Mouse (Mus musculus) hindbrain, embryonic 12.5 days (tissue): ENCODE data around the gene Ift172. TPM values are rescaled to one million over a fixed set of nuclear protein-coding genes. Genes with fewer than 3 reads are reported as not detected.

Experiments
- ATAC-seq: fragments of 200-750 bp; cut with Nextera tagmentation; 2 replicates; pipeline ENCODE4 v1.8.0; 2017; ENCODE audit warnings: moderate TSS enrichment; ENCODE audit not compliant: low FRiP score
- H3K27ac ChIP-seq: fragments of 300-500 bp; sonication (generic); 2 replicates; pipeline ENCODE4 v1.5.1; 2016; ENCODE audit warnings: mild to moderate bottlenecking
- H3K27me3 ChIP-seq: fragments of 300-500 bp; sonication (generic); 2 replicates; pipeline ENCODE4 v1.6.1; 2016; ENCODE audit warnings: mild to moderate bottlenecking
- H3K36me3 ChIP-seq: fragments of 300-500 bp; sonication (generic); 2 replicates; pipeline ENCODE4 v1.6.1; 2016; ENCODE audit warnings: mild to moderate bottlenecking
- H3K4me1 ChIP-seq: fragments of 300-500 bp; sonication (generic); 2 replicates; pipeline ENCODE4 v1.6.1; 2016
- H3K4me2 ChIP-seq: fragments of 300-500 bp; sonication (generic); replicated peaks from 2 replicates; pipeline ENCODE4 v1.6.1; 2016; ENCODE audit warnings: mild to moderate bottlenecking
- H3K4me3 ChIP-seq: fragments of 300-500 bp; sonication (generic); 2 replicates; pipeline ENCODE4 v1.5.1; 2016; ENCODE audit warnings: mild to moderate bottlenecking
- H3K9ac ChIP-seq: fragments of 300-500 bp; sonication (generic); 2 replicates; pipeline ENCODE4 v1.6.1; 2016; ENCODE audit warnings: mild to moderate bottlenecking, moderate library complexity
- H3K9me3 ChIP-seq: fragments of 300-500 bp; sonication (generic); replicated peaks from 2 replicates; pipeline ENCODE4 v1.6.1; 2016; ENCODE audit warnings: mild to moderate bottlenecking
- WGBS: fragments of 180-500 bp; shearing (Covaris S2); methylation state at CpG from one replicate; pipeline ENCODE4 v1.1.7; 2016; 5-methylcytosine and 5-hydroxymethylcytosine counted together
- polyA plus RNA-seq: library from polyadenylated mRNA; unstranded; fragments of >200 nt; fragmentation: Nextera tagmentation; extraction: Ambion mirVana; gene quantifications from 2 replicates; pipeline ENCODE4 v1.2.1, GENCODE M21; 2016

Gene Ift172
- polyA plus RNA-seq, 1 experiment from 2014 or later, result 57.8 TPM

GRCm38 (mm10) chr5:31294964-31295605 is 4.2 kb upstream of the Ift172 start:
- H3K4me1 ChIP-seq, result peaks cover 26% of the 10 kb centered on the region
- ATAC-seq, result peak; percentile 43
- H3K27me3 ChIP-seq, result no peaks in the 10 kb centered on the region
- 5% methylated on average over 28 of the region's 29 CpGs for WGBS
- H3K4me2 ChIP-seq, result peak overlapping the region; percentile 68
- peak overlapping the region; percentile 82 for H3K27ac ChIP-seq
- no peaks in the 10 kb centered on the region for H3K9me3 ChIP-seq
- peaks cover 11% of the 10 kb centered on the region; the same call in 1 of the 2 replicates for H3K36me3 ChIP-seq
- peak overlapping the region; percentile 95 for H3K9ac ChIP-seq
- H3K4me3 ChIP-seq, result peak overlapping the region; percentile 79

- H3K27ac ChIP-seq, result peak overlapping the region; percentile 83
- H3K27me3 ChIP-seq, result no peaks in the 10 kb centered on the region
- H3K9ac ChIP-seq, result peak overlapping the region; percentile 56
- H3K4me2 ChIP-seq, result peak overlapping the region; percentile 75
- H3K4me3 ChIP-seq, result peak overlapping the region; percentile 47
- H3K36me3 ChIP-seq, result peaks cover 17% of the 10 kb centered on the region
- 6% methylated on average over 9 of the region's 9 CpGs for WGBS
- H3K9me3 ChIP-seq, result no peaks in the 10 kb centered on the region
- H3K4me1 ChIP-seq, result peaks cover 30% of the 10 kb centered on the region
- no peak for ATAC-seq
Measured at GRCm38 (mm10) chr5:31291361-31291688, 409 bp upstream of the Ift172 start.

- 89% methylated on average over 3 of the region's 3 CpGs for WGBS
- no peaks in the 10 kb centered on the region for H3K9me3 ChIP-seq
- peak overlapping the region; percentile 56; the same call in 1 of the 2 replicates for H3K9ac ChIP-seq
- H3K27me3 ChIP-seq, result no peaks in the 10 kb centered on the region
- peaks cover 32% of the 10 kb centered on the region for H3K36me3 ChIP-seq
- no peak for ATAC-seq
- H3K27ac ChIP-seq, result no peak overlapping the region
- H3K4me1 ChIP-seq, result peaks cover 24% of the 10 kb centered on the region
- peak overlapping the region; percentile 75 for H3K4me2 ChIP-seq
- peak overlapping the region; percentile 47; the same call in 1 of the 2 replicates for H3K4me3 ChIP-seq
Measured at GRCm38 (mm10) chr5:31289626-31290230, 1.2 kb downstream of the Ift172 start.

GRCm38 (mm10) chr5:31288655-31289054 is 2.3 kb downstream of the Ift172 start:
- Histone ChIP-seq H3K36me3 (peaks cover 40% of the 10 kb centered on the region), H3K4me2 (no peak overlapping the region), H3K27ac (no peak overlapping the region), H3K27me3 (no peaks in the 10 kb centered on the region), H3K4me3 (no peak overlapping the region), H3K9ac (no peak overlapping the region), H3K4me1 (peaks cover 14% of the 10 kb centered on the region; the same call in 1 of the 2 replicates), H3K9me3 (no peaks in the 10 kb centered on the region)
- 85% methylated on average over 3 of the region's 3 CpGs for WGBS
- no peak for ATAC-seq

GRCm38 (mm10) chr5:31288225-31288624 is 2.7 kb downstream of the Ift172 start:
- Histone ChIP-seq H3K9ac (no peak overlapping the region), H3K27me3 (no peaks in the 10 kb centered on the region), H3K4me3 (no peak overlapping the region), H3K9me3 (no peaks in the 10 kb centered on the region), H3K36me3 (peaks cover 40% of the 10 kb centered on the region), H3K4me2 (no peak overlapping the region), H3K27ac (no peak overlapping the region), H3K4me1 (peaks cover 14% of the 10 kb centered on the region; the same call in 1 of the 2 replicates)
- ATAC-seq, result no peak
- 93% methylated on average over 4 of the region's 4 CpGs for WGBS

- H3K9me3 ChIP-seq, result no peaks in the 10 kb centered on the region
- H3K4me1 ChIP-seq, result no peaks in the 10 kb centered on the region
- peaks cover 69% of the 10 kb centered on the region for H3K36me3 ChIP-seq
- 89% methylated on average over 20 of the region's 20 CpGs for WGBS
- H3K27me3 ChIP-seq, result no peaks in the 10 kb centered on the region
- H3K4me2 ChIP-seq, result no peak overlapping the region
- H3K27ac ChIP-seq, result no peak overlapping the region
- no peak overlapping the region for H3K4me3 ChIP-seq
- ATAC-seq, result no peak
- H3K9ac ChIP-seq, result no peak overlapping the region
Measured at GRCm38 (mm10) chr5:31279245-31279988, 11.5 kb downstream of the Ift172 start.

- H3K36me3 ChIP-seq, result peaks cover 56% of the 10 kb centered on the region
- ATAC-seq, result no peak
- H3K27ac ChIP-seq, result no peak overlapping the region
- WGBS, result 85% methylated on average over 6 of the region's 6 CpGs
- no peaks in the 10 kb centered on the region for H3K9me3 ChIP-seq
- H3K4me2 ChIP-seq, result no peak overlapping the region
- H3K4me3 ChIP-seq, result no peak overlapping the region
- H3K27me3 ChIP-seq, result no peaks in the 10 kb centered on the region
- H3K4me1 ChIP-seq, result no peaks in the 10 kb centered on the region
- H3K9ac ChIP-seq, result no peak overlapping the region
Measured at GRCm38 (mm10) chr5:31273018-31273417, 17.9 kb downstream of the Ift172 start.

GRCm38 (mm10) chr5:31267686-31268085 is 23.2 kb downstream of the Ift172 start:
- no peak overlapping the region for H3K9ac ChIP-seq
- no peak for ATAC-seq
- no peak overlapping the region for H3K4me2 ChIP-seq
- H3K4me3 ChIP-seq, result no peak overlapping the region
- H3K9me3 ChIP-seq, result no peaks in the 10 kb centered on the region
- no peaks in the 10 kb centered on the region for H3K4me1 ChIP-seq
- peaks cover 81% of the 10 kb centered on the region for H3K36me3 ChIP-seq
- no peak overlapping the region for H3K27ac ChIP-seq
- H3K27me3 ChIP-seq, result no peaks in the 10 kb centered on the region
- 65% methylated on average over 6 of the region's 6 CpGs for WGBS

GRCm38 (mm10) chr5:31266101-31266500 is 24.8 kb downstream of the Ift172 start:
- peaks cover 88% of the 10 kb centered on the region for H3K36me3 ChIP-seq

GRCm38 (mm10) chr5:31257616-31258015 is 33.3 kb downstream of the Ift172 start:
- no peak for ATAC-seq
- H3K36me3 ChIP-seq, result peaks cover 80% of the 10 kb centered on the region

More at GRCm38 (mm10) chr5:31266101-31266500, 24.8 kb downstream of the Ift172 start:
- no peaks in the 10 kb centered on the region for H3K4me1 ChIP-seq
- H3K9ac ChIP-seq, result no peak overlapping the region
- no peaks in the 10 kb centered on the region for H3K27me3 ChIP-seq
- no peak overlapping the region for H3K4me3 ChIP-seq
- no peaks in the 10 kb centered on the region for H3K9me3 ChIP-seq
- H3K27ac ChIP-seq, result no peak overlapping the region
- no peak overlapping the region for H3K4me2 ChIP-seq
- 92% methylated on average over 7 of the region's 7 CpGs for WGBS
- ATAC-seq, result no peak

GRCm38 (mm10) chr5:31255971-31256370 is 34.9 kb downstream of the Ift172 start:
- no peak overlapping the region for H3K9ac ChIP-seq
- 94% methylated on average over 2 of the region's 2 CpGs for WGBS
- no peak overlapping the region for H3K4me3 ChIP-seq
- H3K9me3 ChIP-seq, result no peaks in the 10 kb centered on the region
- peaks cover 6% of the 10 kb centered on the region; the same call in 1 of the 2 replicates for H3K27me3 ChIP-seq
- no peak overlapping the region for H3K4me2 ChIP-seq
- peaks cover 81% of the 10 kb centered on the region for H3K36me3 ChIP-seq
- H3K27ac ChIP-seq, result no peak overlapping the region
- ATAC-seq, result no peak
- H3K4me1 ChIP-seq, result peaks cover 16% of the 10 kb centered on the region

More at GRCm38 (mm10) chr5:31257616-31258015, 33.3 kb downstream of the Ift172 start:
- no peaks in the 10 kb centered on the region for H3K9me3 ChIP-seq
- H3K27ac ChIP-seq, result no peak overlapping the region
- no peak overlapping the region for H3K9ac ChIP-seq
- H3K4me2 ChIP-seq, result no peak overlapping the region
- no peak overlapping the region for H3K4me3 ChIP-seq
- H3K27me3 ChIP-seq, result no peaks in the 10 kb centered on the region
- 91% methylated on average over 11 of the region's 11 CpGs for WGBS
- H3K4me1 ChIP-seq, result 0 out of 2 replicates have a peak, but pooled peaks cover 3% of the 10 kb centered on the region

GRCm38 (mm10) chr5:31255381-31255780 is 35.5 kb downstream of the Ift172 start:
- Histone ChIP-seq H3K36me3 (peaks cover 81% of the 10 kb centered on the region), H3K4me1 (peaks cover 17% of the 10 kb centered on the region), H3K27ac (no peak overlapping the region), H3K27me3 (peaks cover 6% of the 10 kb centered on the region; the same call in 1 of the 2 replicates), H3K4me3 (no peak overlapping the region), H3K9me3 (no peaks in the 10 kb centered on the region), H3K4me2 (no peak overlapping the region), H3K9ac (no peak overlapping the region)
- ATAC-seq, result no peak
- 93% methylated on average over 2 of the region's 2 CpGs for WGBS
